Mouse (Mus musculus) liver, adult 2 months (tissue): ENCODE measurements around the gene Plcl1. TPM values are rescaled to one million over a fixed set of nuclear protein-coding genes. Genes with fewer than 3 reads are reported as not detected.

Experiments
- DNase-seq: peaks from one replicate; pipeline ENCODE4 v3.0.0-alpha.2; 2011; ENCODE audit warnings: low read depth, low spot score; ENCODE audit errors: extremely low read depth
- H3K27ac ChIP-seq: fragments of 200-500 bp; replicated peaks from 2 replicates; pipeline ENCODE4 v1.5.1; 2012; ENCODE audit warnings: low read depth, mild to moderate bottlenecking, control low read depth, inconsistent platforms, low read length; ENCODE audit not compliant: insufficient read depth
- H3K27me3 ChIP-seq: fragments of 200-500 bp; 2 replicates; pipeline ENCODE4 v1.6.1; 2012; ENCODE audit warnings: mild to moderate bottlenecking, moderate library complexity, low read length, inconsistent platforms; ENCODE audit not compliant: control insufficient read depth, insufficient read depth
- H3K36me3 ChIP-seq: fragments of 200-500 bp; 2 replicates; pipeline ENCODE4 v1.6.1; 2012; ENCODE audit warnings: low read length, inconsistent platforms; ENCODE audit not compliant: control insufficient read depth, insufficient read depth
- H3K4me1 ChIP-seq: fragments of 200-500 bp; 2 replicates; pipeline ENCODE4 v1.6.1; 2011; ENCODE audit warnings: low read length; ENCODE audit not compliant: control insufficient read depth, insufficient read depth
- H3K4me3 ChIP-seq: fragments of 200-500 bp; 2 replicates; pipeline ENCODE4 v1.5.1; 2011; ENCODE audit warnings: low read depth, mild to moderate bottlenecking, control low read depth, low read length, moderate library complexity; ENCODE audit not compliant: insufficient read depth
- H3K79me2 ChIP-seq: fragments of 200-500 bp; 2 replicates; pipeline ENCODE4 v1.6.1; 2012; ENCODE audit warnings: inconsistent platforms, mild to moderate bottlenecking, low read length, moderate library complexity; ENCODE audit not compliant: control insufficient read depth, insufficient read depth
- H3K9ac ChIP-seq: fragments of 200-500 bp; 2 replicates; pipeline ENCODE4 v1.6.1; 2012; ENCODE audit warnings: low read depth, mild to moderate bottlenecking, control low read depth, inconsistent platforms, low read length
- CTCF ChIP-seq: fragments of 200-500 bp; IDR thresholded peaks from 2 replicates; pipeline ENCODE4 v1.5.1; 2011; ENCODE audit warnings: low read depth, low read length, control low read depth
- POLR2A ChIP-seq: fragments of 200-500 bp; IDR thresholded peaks from 2 replicates; pipeline ENCODE4 v1.6.1; 2011; ENCODE audit warnings: low read length, control low read depth; ENCODE audit not compliant: insufficient read depth; ENCODE audit errors: extremely low read depth
- WGBS: fragments of 180-500 bp; shearing (Covaris S2); methylation state at CpG from one replicate; pipeline ENCODE4 v1.1.7; 2018; 5-methylcytosine and 5-hydroxymethylcytosine counted together
- polyA plus RNA-seq: library from polyadenylated mRNA; depleted of rRNA; stranded (reverse); fragments of >200 nt; gene quantifications from 2 replicates; pipeline ENCODE4 v1.2.3, GENCODE M21; 2012
- total RNA-seq: library from RNA; depleted of rRNA; stranded (reverse); fragments of >200 nt; gene quantifications from 2 replicates; pipeline ENCODE4 v1.2.3, GENCODE M21; 2014

Plcl1 gene
- total and polyA plus RNA-seq, 2 experiments, result 0.09 to 0.65 TPM

- no peaks in the 10 kb centered on the region for H3K79me2 ChIP-seq
- no peaks in the 10 kb centered on the region for H3K4me1 ChIP-seq
- no peak overlapping the region for H3K27ac ChIP-seq
- H3K9ac ChIP-seq, result no peak overlapping the region
- DNase-seq, result no peak
- TF ChIP-seq CTCF (no peak), POLR2A (no peak)
- no peaks in the 10 kb centered on the region for H3K27me3 ChIP-seq
- 79% methylated on average over 2 of the region's 2 CpGs for WGBS
- no peaks in the 10 kb centered on the region for H3K36me3 ChIP-seq
- H3K4me3 ChIP-seq, result no peak overlapping the region
Observed at GRCm38 (mm10) chr1:55380527-55380926, 25.2 kb upstream of the Plcl1 start.

GRCm38 (mm10) chr1:55383114-55383773, 22.5 kb upstream of the Plcl1 start:
- H3K27ac ChIP-seq, result no peak overlapping the region
- H3K79me2 ChIP-seq, result no peaks in the 10 kb centered on the region
- no peaks in the 10 kb centered on the region for H3K4me1 ChIP-seq
- no peaks in the 10 kb centered on the region for H3K27me3 ChIP-seq
- TF ChIP-seq CTCF, result peak; percentile 96
- no peak for TF ChIP-seq POLR2A
- 19% methylated on average over 9 of the region's 9 CpGs for WGBS
- H3K9ac ChIP-seq, result no peak overlapping the region
- DNase-seq, result peak; percentile 54
- no peak overlapping the region for H3K4me3 ChIP-seq
- no peaks in the 10 kb centered on the region for H3K36me3 ChIP-seq

- Histone ChIP-seq H3K79me2 (no peaks in the 10 kb centered on the region), H3K27ac (no peak overlapping the region), H3K4me1 (no peaks in the 10 kb centered on the region), H3K9ac (no peak overlapping the region), H3K4me3 (no peak overlapping the region), H3K36me3 (no peaks in the 10 kb centered on the region), H3K27me3 (no peaks in the 10 kb centered on the region)
- 64% methylated on average over 5 of the region's 5 CpGs for WGBS
- DNase-seq, result no peak
- TF ChIP-seq CTCF, result no peak
- no peak for TF ChIP-seq POLR2A
Observed at GRCm38 (mm10) chr1:55399891-55400290, 5.8 kb upstream of the Plcl1 start.

GRCm38 (mm10) chr1:55404439-55404838, 1.3 kb upstream of the Plcl1 start:
- no peak overlapping the region for H3K4me3 ChIP-seq
- no peaks in the 10 kb centered on the region for H3K79me2 ChIP-seq
- 0 out of 2 replicates have a peak, but pooled peaks cover 4% of the 10 kb centered on the region for H3K27me3 ChIP-seq
- 6% methylated on average over 3 of the region's 3 CpGs for WGBS
- no peaks in the 10 kb centered on the region for H3K36me3 ChIP-seq
- TF ChIP-seq POLR2A, result no peak
- TF ChIP-seq CTCF, result peak; percentile 52; the same call in 1 of the 2 replicates
- no peaks in the 10 kb centered on the region for H3K4me1 ChIP-seq
- H3K27ac ChIP-seq, result no peak overlapping the region
- DNase-seq, result peak; percentile 58
- no peak overlapping the region for H3K9ac ChIP-seq

GRCm38 (mm10) chr1:55406023-55406413, 297 bp downstream of the Plcl1 start:
- 0 out of 2 replicates have a peak, but pooled peaks cover 4% of the 10 kb centered on the region for H3K27me3 ChIP-seq
- peak overlapping the region; percentile 61 for H3K9ac ChIP-seq
- DNase-seq, result peak; percentile 18

More at GRCm38 (mm10) chr1:55406023-55406413, 297 bp downstream of the Plcl1 start:
- no peak for TF ChIP-seq CTCF
- Histone ChIP-seq H3K4me3 (peak overlapping the region; percentile 77), H3K4me1 (no peaks in the 10 kb centered on the region), H3K79me2 (no peaks in the 10 kb centered on the region), H3K27ac (no peak overlapping the region), H3K36me3 (no peaks in the 10 kb centered on the region)
- 2% methylated on average over 42 of the region's 42 CpGs for WGBS
